In the genomic region with DNA sequence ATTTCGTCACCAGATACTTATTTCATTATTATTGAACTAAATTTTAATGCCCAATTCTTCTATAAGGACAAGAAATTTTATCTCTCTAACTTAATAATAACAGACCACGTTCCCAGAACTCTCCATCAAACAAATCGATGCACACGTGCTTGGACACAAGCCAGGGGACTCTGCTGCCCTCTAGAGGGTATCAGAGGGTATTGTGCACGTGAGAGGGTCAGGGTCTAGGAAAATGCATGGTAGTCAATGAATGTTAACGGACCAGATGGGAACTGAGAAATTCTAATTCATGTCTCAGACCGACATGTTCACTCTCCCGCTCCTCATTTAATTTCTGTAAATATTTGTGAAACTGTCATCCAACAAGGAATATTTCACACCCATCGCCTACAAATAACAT, we compare ENCODE assay signal across 10 mouse cellular contexts. TPM values are rescaled to one million over a fixed set of nuclear protein-coding genes. Genes with fewer than 3 reads are reported as not detected.
DNase-seq lines count a peak whose midpoint lies in the region; ATAC-seq and TF ChIP-seq lines count a peak whose summit lies in the region.
"Had no signal": no experiment of that assay in that cellular context is flagged by ENCODE, and none has a peak within 500 bp of the region (broad histone marks: within the 10 kb centered on the region; RNA-seq: fewer than 3 reads in every experiment).

No protein-coding gene starts in this region.

- no peaks in the 10 kb centered on the region; the same call in 1 of the 2 replicates for H3K4me1 ChIP-seq in liver, adult 2 months (ENCODE audit: control insufficient read depth, insufficient read depth, low read length)
- peaks cover 5% of the 10 kb centered on the region; the same call in 1 of the 2 replicates for H3K4me1 ChIP-seq in liver, embryonic 12.5 days
- H3K4me1 ChIP-seq in E14TG2a.4 (replicated peaks; ENCODE audit: low read depth, low read length): 0 out of 2 replicates have a peak, but pooled peaks cover 2% of the 10 kb centered on the region
- H3K4me1 ChIP-seq in forebrain, postnatal 0 days (ENCODE audit: insufficient read depth): no peaks in the 10 kb centered on the region
- H3K4me1 ChIP-seq: heart, embryonic 15.5 days; megakaryocyte, embryonic 14.5 days had no signal

- peak; percentile 7; the same call in 1 of the 2 replicates for TF ChIP-seq CTCF in liver, adult 2 months (IDR thresholded peaks at IDR 0.05; ENCODE audit: low read depth, low read length)
- TF ChIP-seq CTCF in E14TG2a.4 (conservative IDR thresholded peaks at IDR 0.05; ENCODE audit: low read length): peak; percentile 77
- peak; percentile 73 for TF ChIP-seq CTCF in forebrain, postnatal 0 days (IDR thresholded peaks at IDR 0.05; ENCODE audit: low read depth)

- no peak overlapping the region for H3K9ac ChIP-seq in liver, adult 2 months (ENCODE audit: low read depth, low read length)
- no peak overlapping the region for H3K9ac ChIP-seq in liver, embryonic 12.5 days
- H3K9ac ChIP-seq in forebrain, postnatal 0 days: no peak overlapping the region
- H3K9ac ChIP-seq: heart, embryonic 15.5 days had no signal

- no peak for TF ChIP-seq POLR2A in liver, adult 2 months (IDR thresholded peaks at IDR 0.05; ENCODE audit: extremely low read depth, insufficient read depth, low read length)

- no peak for ATAC-seq in liver, embryonic 12.5 days
- ATAC-seq in forebrain, postnatal 0 days: peak; percentile 57; the same call in 1 of the 2 replicates

- H3K36me3 ChIP-seq in liver, adult 2 months (ENCODE audit: control insufficient read depth, insufficient read depth, low read length): no peaks in the 10 kb centered on the region
- H3K36me3 ChIP-seq in liver, embryonic 12.5 days: no peaks in the 10 kb centered on the region
- H3K36me3 ChIP-seq in E14TG2a.4 (ENCODE audit: insufficient read depth, low read length): no peaks in the 10 kb centered on the region
- H3K36me3 ChIP-seq in forebrain, postnatal 0 days (ENCODE audit: insufficient read depth): no peaks in the 10 kb centered on the region
- H3K36me3 ChIP-seq: heart, embryonic 15.5 days had no signal

- 70% methylated on average over 9 of the region's 9 CpGs for WGBS in liver, adult 2 months
- WGBS in liver, embryonic 12.5 days (ENCODE audit: insufficient replicate concordance): 58% methylated on average over 9 of the region's 9 CpGs
- WGBS in forebrain, postnatal 0 days: 31% methylated on average over 9 of the region's 9 CpGs

- no peak overlapping the region for H3K4me3 ChIP-seq in liver, adult 2 months (ENCODE audit: insufficient read depth, low read depth, low read length)
- no peak overlapping the region for H3K4me3 ChIP-seq in liver, embryonic 12.5 days
- no peak overlapping the region for H3K4me3 ChIP-seq in E14TG2a.4 (replicated peaks; ENCODE audit: low read length)
- H3K4me3 ChIP-seq in forebrain, postnatal 0 days (ENCODE audit: low read depth, low read length): no peak overlapping the region
- H3K4me3 ChIP-seq: heart, embryonic 15.5 days; megakaryocyte, embryonic 14.5 days had no signal

- no peak for DNase-seq in liver, adult 2 months (ENCODE audit: extremely low read depth, low read depth, low spot score)
- peak; percentile 32 for DNase-seq in NIH3T3 (ENCODE audit: low read depth)
- DNase-seq in forebrain, postnatal 0 days: peak; percentile 67
- no peak for DNase-seq in adrenal gland, postnatal 10 days
- DNase-seq in left cerebral cortex, postnatal 4 days: no peak
- DNase-seq: adrenal gland, postnatal 25 days had no signal

- intact Hi-C loops in left cerebral cortex, postnatal 4 days (cut with DNase I): no loop called here

- H3K9me3 ChIP-seq in liver, embryonic 12.5 days (replicated peaks): peaks cover 6% of the 10 kb centered on the region; the same call in 1 of the 2 replicates
- H3K9me3 ChIP-seq in E14TG2a.4 (ENCODE audit: low read length): no peaks in the 10 kb centered on the region
- H3K9me3 ChIP-seq in forebrain, postnatal 0 days (ENCODE audit: low read length): no peaks in the 10 kb centered on the region
- H3K9me3 ChIP-seq: heart, embryonic 15.5 days had no signal

- H3K4me2 ChIP-seq in liver, embryonic 12.5 days: no peak overlapping the region
- peak overlapping the region; percentile 27 for H3K4me2 ChIP-seq in forebrain, postnatal 0 days (ENCODE audit: low read depth)
- H3K4me2 ChIP-seq: heart, embryonic 15.5 days had no signal

- H3K27me3 ChIP-seq in liver, adult 2 months (ENCODE audit: control insufficient read depth, insufficient read depth, low read length): no peaks in the 10 kb centered on the region
- no peaks in the 10 kb centered on the region for H3K27me3 ChIP-seq in liver, embryonic 12.5 days (replicated peaks)
- H3K27me3 ChIP-seq in E14TG2a.4 (ENCODE audit: insufficient read depth, low read length): peaks cover 3% of the 10 kb centered on the region; the same call in 1 of the 2 replicates
- no peaks in the 10 kb centered on the region for H3K27me3 ChIP-seq in forebrain, postnatal 0 days (ENCODE audit: insufficient read depth, low read length)
- H3K27me3 ChIP-seq: heart, embryonic 15.5 days had no signal

- no peak overlapping the region for H3K27ac ChIP-seq in liver, adult 2 months (replicated peaks; ENCODE audit: insufficient read depth, low read depth, low read length)
- no peak overlapping the region for H3K27ac ChIP-seq in liver, embryonic 12.5 days
- no peak overlapping the region for H3K27ac ChIP-seq in forebrain, postnatal 0 days (ENCODE audit: low read depth, low read length)
- H3K27ac ChIP-seq: heart, embryonic 15.5 days had no signal

- H3K79me2 ChIP-seq in liver, adult 2 months (ENCODE audit: control insufficient read depth, insufficient read depth, low read length): no peaks in the 10 kb centered on the region

RNA-seq across cellular contexts. Expression of a gene that starts 18.5 kb away (rescaled TPM):
- 13.5 and 14.5 TPM in 2 replicates for total RNA-seq in liver, adult 2 months (2014; rRNA removed)
- 13.7 and 15.1 TPM in 2 replicates for polyA plus RNA-seq in liver, adult 2 months (2012; rRNA removed)
- polyA plus RNA-seq in liver, embryonic 12.5 days (2016; fragmentation: Nextera tagmentation; extraction: Ambion mirVana): 121 and 128 TPM in 2 replicates
- 48.4 and 50.2 TPM in 2 replicates for total RNA-seq in forebrain, postnatal 0 days (2014; rRNA removed)
- 68.5 and 85.3 TPM in 2 replicates for polyA plus RNA-seq in forebrain, postnatal 0 days (2015; fragmentation: Nextera tagmentation; extraction: Ambion mirVana)
- total RNA-seq in adrenal gland, postnatal 10 days (2021): 10 to 100 TPM; 19.0 to 21.0 TPM
- total RNA-seq in left cerebral cortex, postnatal 4 days (2021): 10 to 100 TPM; 16.5 to 17.1 TPM

RNA-seq across cellular contexts. Expression of a gene that starts 32.4 kb away (rescaled TPM):
- 8.0 and 11.7 TPM in 2 replicates for total RNA-seq in liver, adult 2 months (2014; rRNA removed)
- 3.1 and 4.0 TPM in 2 replicates for polyA plus RNA-seq in liver, adult 2 months (2012; rRNA removed)
- polyA plus RNA-seq in liver, embryonic 12.5 days (2016; fragmentation: Nextera tagmentation; extraction: Ambion mirVana): 0.17 and 0.26 TPM in 2 replicates
- 4.3 and 6.1 TPM in 2 replicates for total RNA-seq in forebrain, postnatal 0 days (2014; rRNA removed)
- polyA plus RNA-seq in forebrain, postnatal 0 days (2015; fragmentation: Nextera tagmentation; extraction: Ambion mirVana): 0.40 and 1.2 TPM in 2 replicates
- 1 to 10 TPM; 7.1 to 9.5 TPM for total RNA-seq in adrenal gland, postnatal 10 days (2021)
- total RNA-seq in left cerebral cortex, postnatal 4 days (2021): 1 to 10 TPM; 7.3 to 7.7 TPM

Comparison
In these comparisons a context has a peak if more than half of its experiments do, and no peak if none do; other contexts are left out.
1. DNase-seq: peak in NIH3T3 (single experiment) and forebrain, postnatal 0 days (single experiment); none in liver, adult 2 months (single experiment), adrenal gland, postnatal 10 days (single experiment) and left cerebral cortex, postnatal 4 days (single experiment).
2. CTCF ChIP-seq: peak in every context shown above with its lines; median percentile 77 in E14TG2a.4; 73 in forebrain, postnatal 0 days; 7 in liver, adult 2 months.